Mouse (Mus musculus): Measurements from ENCODE around the gene Vmn2r103. TPM values are rescaled to one million over a fixed set of nuclear protein-coding genes. Genes with fewer than 3 reads are reported as not detected.

Gene Vmn2r103
- polyA plus RNA-seq (2014; fragmentation: Illumina TruSeq; extraction: RNeasy Lipid Tissue Mini Kit (QIAGEN cat#74804); ENCODE audit: insufficient read depth, low read depth, low replicate concordance) = not detected

DNA sequence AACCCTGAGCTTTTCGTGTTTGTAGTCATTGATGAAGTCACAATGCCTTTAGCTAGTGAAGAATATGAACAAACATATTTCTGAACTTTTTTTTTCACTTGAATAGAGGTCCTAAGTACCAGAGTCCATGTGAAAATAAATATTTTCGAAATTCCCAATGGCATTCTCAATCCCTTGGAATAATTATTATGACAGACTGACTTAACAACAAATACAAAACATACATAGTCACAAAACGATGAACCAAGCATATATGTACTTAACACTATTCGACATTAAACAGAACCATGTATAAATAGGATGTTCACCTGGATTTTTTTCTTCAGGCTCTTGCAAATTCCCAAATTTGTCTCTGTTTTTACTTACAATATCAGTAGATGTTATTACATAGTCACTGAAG lies at the start of gene Vmn2r103:
Gene Vmn2r103, plus strand, starts transcription at position 301 of the 400 bp plus-strand sequence.

Other genes with a start within 250 kb of the Vmn2r103 start
- gene Vmn2r101, start 196.1 kb upstream of the Vmn2r103 start, polyA plus RNA-seq (2014; fragmentation: Illumina TruSeq; extraction: RNeasy Lipid Tissue Mini Kit (QIAGEN cat#74804); ENCODE audit: insufficient read depth, low read depth, low replicate concordance) = not detected
- not detected for gene Vmn2r102, start 113.0 kb upstream of the Vmn2r103 start, polyA plus RNA-seq (2014; fragmentation: Illumina TruSeq; extraction: RNeasy Lipid Tissue Mini Kit (QIAGEN cat#74804); ENCODE audit: insufficient read depth, low read depth, low replicate concordance)